Mouse (Mus musculus) adrenal gland, adult (tissue): ENCODE measurements around the gene Gm42957.
"Not testable (repeated sequence)": the region's sequence is repeated elsewhere in the genome, so short reads cannot be mapped to it uniquely, and the experiment has no call there.

Experiments
- DNase-seq, 2 experiments: peaks; one replicate each; pipeline ENCODE4 v3.0.0; 2022 to 2023; ENCODE audit warnings: low spot score in 1 of 2; ENCODE audit not compliant: inconsistent age in 2 of 2

Gm42957 gene

GRCm38 (mm10) chr3:96673514-96673913 lies 38.2 kb downstream of the Gm42957 start:
- peak in 1 of 2 experiments; percentile 55 for DNase-seq

GRCm38 (mm10) chr3:96674442-96674841 lies 39.2 kb downstream of the Gm42957 start:
- peak in 1 of 2 experiments; percentile 35 for DNase-seq

GRCm38 (mm10) chr3:96675171-96675570 lies 39.9 kb downstream of the Gm42957 start:
- DNase-seq: no peak

GRCm38 (mm10) chr3:96675690-96676089 lies 40.4 kb downstream of the Gm42957 start:
- no peak for DNase-seq

GRCm38 (mm10) chr3:96678456-96678855 lies 43.2 kb downstream of the Gm42957 start:
- DNase-seq: peak in 1 of 2 experiments; percentile 36

- DNase-seq: peak; percentile 79 to 91
These were observed 43.9 kb downstream of the Gm42957 start for GRCm38 (mm10) chr3:96679159-96679674.

- DNase-seq: no peak
These were observed 45.1 kb downstream of the Gm42957 start for GRCm38 (mm10) chr3:96680269-96680956.

GRCm38 (mm10) chr3:96683496-96683895 lies 48.2 kb downstream of the Gm42957 start:
- DNase-seq: no peak

GRCm38 (mm10) chr3:96684151-96684821 lies 49.0 kb downstream of the Gm42957 start:
- DNase-seq: peak in 1 of 2 experiments; percentile 84

- no peak for DNase-seq
These were observed 49.5 kb downstream of the Gm42957 start for GRCm38 (mm10) chr3:96684822-96685156.

GRCm38 (mm10) chr3:96686057-96686456 lies 50.8 kb downstream of the Gm42957 start:
- DNase-seq: not testable (repeated sequence)

- DNase-seq: no peak
These were observed 53.6 kb downstream of the Gm42957 start for GRCm38 (mm10) chr3:96688854-96689253.

- DNase-seq: no peak
These were observed 55.0 kb downstream of the Gm42957 start for GRCm38 (mm10) chr3:96690298-96690697.

- no peak for DNase-seq
These were observed 57.2 kb downstream of the Gm42957 start for GRCm38 (mm10) chr3:96692506-96692905.

- DNase-seq: no peak
These were observed 58.3 kb downstream of the Gm42957 start for GRCm38 (mm10) chr3:96693579-96693978.

GRCm38 (mm10) chr3:96696198-96696765 lies 61.0 kb downstream of the Gm42957 start, which contains the start of gene Pias3:
Gene Pias3 (plus strand): TSS chr3:96696384.
- DNase-seq: peak; percentile 91 to 95

- peak; percentile 94 to 98 for DNase-seq
These were observed 61.8 kb downstream of the Gm42957 start for GRCm38 (mm10) chr3:96696766-96697732.

- no peak for DNase-seq
These were observed 63.9 kb downstream of the Gm42957 start for GRCm38 (mm10) chr3:96698993-96699690.

- DNase-seq: peak in 1 of 2 experiments; percentile 59
These were observed 65.1 kb downstream of the Gm42957 start for GRCm38 (mm10) chr3:96700376-96700775.

- DNase-seq: no peak
These were observed 65.7 kb downstream of the Gm42957 start for GRCm38 (mm10) chr3:96701003-96701402.
